Mouse (Mus musculus) liver, embryonic 16.5 days (tissue): ENCODE results near the gene Olfm1. TPM values are rescaled to one million over a fixed set of nuclear protein-coding genes. Genes with fewer than 3 reads are reported as not detected.
A peak's percentile ranks its signal among the peaks of the same experiment; 100 is the strongest.

Experiments
- ATAC-seq: fragments of 200-750 bp; cut with Nextera tagmentation; 2 replicates; pipeline ENCODE4 v1.8.0; 2017; ENCODE audit warnings: low read depth, mild to moderate bottlenecking, moderate number of reproducible peaks, moderate library complexity
- H3K27ac ChIP-seq: fragments of 300-500 bp; sonication (generic); 2 replicates; pipeline ENCODE4 v1.5.1; 2014; ENCODE audit warnings: mild to moderate bottlenecking, low read length
- H3K27me3 ChIP-seq: fragments of 300-500 bp; sonication (generic); 2 replicates; pipeline ENCODE4 v1.6.1; 2014; ENCODE audit warnings: low read depth, low read length, mixed read lengths; ENCODE audit not compliant: control insufficient read depth, insufficient read depth
- H3K36me3 ChIP-seq: fragments of 300-500 bp; sonication (generic); 2 replicates; pipeline ENCODE4 v1.6.1; 2014; ENCODE audit warnings: mild to moderate bottlenecking; ENCODE audit not compliant: control insufficient read depth, insufficient read depth
- H3K4me1 ChIP-seq: fragments of 300-500 bp; sonication (generic); 2 replicates; pipeline ENCODE4 v1.6.1; 2014; ENCODE audit warnings: low read depth, low read length, mixed read lengths; ENCODE audit not compliant: control insufficient read depth
- H3K4me2 ChIP-seq: fragments of 300-500 bp; sonication (generic); 2 replicates; pipeline ENCODE4 v1.6.1; 2014; ENCODE audit warnings: low read depth, low read length, mixed read lengths
- H3K4me3 ChIP-seq: fragments of 300-500 bp; sonication (generic); 2 replicates; pipeline ENCODE4 v1.5.1; 2014; ENCODE audit warnings: low read depth, mild to moderate bottlenecking, low read length
- H3K9ac ChIP-seq: fragments of 300-500 bp; sonication (generic); 2 replicates; pipeline ENCODE4 v1.6.1; 2014; ENCODE audit warnings: low read depth, low read length
- H3K9me3 ChIP-seq: fragments of 300-500 bp; sonication (generic); replicated peaks from 2 replicates; pipeline ENCODE4 v1.6.1; 2016; ENCODE audit warnings: low read length; ENCODE audit not compliant: control insufficient read depth
- WGBS: fragments of 180-500 bp; shearing (Covaris S2); extraction: QIAGEN DNeasy Blood & Tissue Kit; methylation state at CpG from one replicate; pipeline ENCODE4 v1.1.7; 2014; ENCODE audit not compliant: insufficient replicate concordance; 5-methylcytosine and 5-hydroxymethylcytosine counted together
- polyA plus RNA-seq: library from polyadenylated mRNA; unstranded; fragments of >200 nt; fragmentation: Nextera tagmentation; extraction: Ambion mirVana; gene quantifications from 2 replicates; pipeline ENCODE4 v1.2.1, GENCODE M21; 2015

Olfm1 gene
- polyA plus RNA-seq, 1 experiment from 2014 or later: 0.89 TPM

DNA sequence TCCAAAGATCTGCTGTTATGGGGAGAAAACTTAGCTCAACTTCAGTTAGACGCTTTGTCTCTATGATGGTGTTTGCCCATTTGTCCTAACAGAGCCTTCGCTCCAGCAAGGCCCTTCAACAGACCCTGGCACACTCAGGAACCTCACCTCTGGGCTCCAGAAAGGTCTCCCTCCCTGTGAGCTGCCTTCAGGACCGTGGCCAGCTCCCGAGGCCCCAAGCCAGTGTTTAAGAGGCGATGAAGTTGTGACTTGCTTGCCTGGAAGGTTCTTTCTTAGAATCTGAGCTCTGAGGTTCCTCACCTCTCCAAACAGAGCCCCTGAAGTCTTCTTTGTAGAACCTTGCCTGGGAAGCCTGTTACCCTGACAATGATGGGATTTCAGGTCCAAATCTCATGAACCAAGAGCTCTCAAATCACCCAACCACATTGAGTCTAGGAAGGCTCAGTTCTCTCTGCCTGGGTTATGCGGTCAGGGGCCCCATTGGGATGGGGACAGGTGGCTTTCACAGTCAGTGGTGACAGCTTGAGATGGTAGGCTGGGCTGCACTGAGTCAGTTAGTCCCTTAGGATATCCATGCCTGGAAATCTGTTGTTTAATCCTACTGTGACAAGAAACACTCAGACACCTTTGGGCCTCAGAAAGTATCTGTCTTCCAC is 2.3 kb downstream of the Olfm1 start:
- Histone ChIP-seq H3K27me3 (peaks cover 42% of the 10 kb centered on the region), H3K9me3 (no peaks in the 10 kb centered on the region), H3K27ac (no peak overlapping the region), H3K9ac (no peak overlapping the region), H3K4me3 (no peak overlapping the region), H3K4me2 (no peak overlapping the region), H3K36me3 (no peaks in the 10 kb centered on the region), H3K4me1 (no peaks in the 10 kb centered on the region; the same call in 1 of the 2 replicates)
- no peak for ATAC-seq
- 20% methylated on average over 6 of the region's 6 CpGs for WGBS

DNA sequence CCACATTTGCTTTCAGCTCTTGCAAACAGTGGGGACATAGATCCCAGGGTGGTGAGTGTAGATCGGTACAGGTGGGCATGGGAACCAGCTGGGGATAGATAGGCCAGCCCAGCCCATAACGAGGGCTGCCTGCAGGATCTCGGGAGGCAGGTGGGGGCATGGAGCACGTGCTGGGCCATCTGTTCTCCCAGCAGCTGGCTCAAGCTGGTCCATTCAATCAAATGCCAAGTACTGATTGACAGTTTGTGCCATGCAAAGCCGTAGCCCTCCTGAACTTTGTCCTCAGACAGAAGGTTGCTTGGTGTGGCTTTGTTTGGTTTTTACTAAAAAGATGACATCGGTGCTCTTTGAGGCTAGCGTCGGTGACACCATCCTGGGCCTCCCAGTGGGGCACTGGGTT is 2.9 kb downstream of the Olfm1 start:
- no peak for ATAC-seq
- Histone ChIP-seq H3K9me3 (no peaks in the 10 kb centered on the region), H3K36me3 (no peaks in the 10 kb centered on the region), H3K9ac (no peak overlapping the region), H3K4me2 (no peak overlapping the region), H3K27me3 (peaks cover 41% of the 10 kb centered on the region), H3K4me3 (no peak overlapping the region), H3K27ac (no peak overlapping the region), H3K4me1 (no peaks in the 10 kb centered on the region; the same call in 1 of the 2 replicates)
- 61% methylated on average over 8 of the region's 8 CpGs for WGBS

DNA sequence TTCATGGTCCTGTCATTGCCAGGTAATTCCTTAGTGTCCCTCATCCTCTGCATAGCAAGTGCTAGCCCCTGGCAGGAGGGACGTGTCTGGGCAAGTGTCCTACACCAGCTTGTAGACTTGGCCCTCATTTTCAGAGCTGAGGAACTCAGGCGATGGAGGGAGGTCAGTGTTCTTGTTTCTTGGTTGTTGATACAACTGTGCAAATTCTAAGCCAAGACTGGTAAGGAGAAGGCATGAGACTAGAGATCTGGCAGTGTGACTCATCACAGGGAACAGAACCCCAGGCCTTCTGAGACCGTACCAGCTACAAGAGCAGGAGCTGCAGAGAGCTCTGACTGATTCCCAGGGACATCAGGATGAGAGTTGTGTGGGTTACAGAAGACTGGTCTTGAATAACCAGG is 8.6 kb downstream of the Olfm1 start:
- Histone ChIP-seq H3K4me2 (no peak overlapping the region), H3K9me3 (no peaks in the 10 kb centered on the region), H3K4me1 (peaks cover 9% of the 10 kb centered on the region), H3K27ac (no peak overlapping the region), H3K27me3 (peaks cover 29% of the 10 kb centered on the region), H3K36me3 (no peaks in the 10 kb centered on the region), H3K9ac (no peak overlapping the region), H3K4me3 (no peak overlapping the region)
- ATAC-seq: no peak
- 40% methylated on average over 3 of the region's 3 CpGs for WGBS

DNA sequence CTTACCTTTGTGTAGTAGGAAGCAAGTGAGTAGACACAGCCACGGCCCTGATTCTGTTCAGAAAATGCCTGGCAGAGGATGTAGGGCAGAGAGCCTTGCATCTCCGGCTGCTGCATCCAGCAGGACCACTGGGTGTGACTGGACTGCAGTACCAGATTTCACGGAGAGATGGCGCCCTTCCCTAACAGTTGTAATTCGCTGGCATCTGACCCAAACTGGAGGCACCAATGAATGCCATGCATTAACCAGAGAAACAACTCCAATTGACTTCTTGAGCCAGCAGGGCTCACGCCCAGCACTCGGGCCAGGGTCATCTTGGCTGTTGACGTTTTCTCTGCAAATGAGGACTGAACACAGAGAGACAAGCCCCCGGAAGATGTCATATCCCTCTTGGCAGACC is 11.4 kb downstream of the Olfm1 start:
- Histone ChIP-seq H3K4me1 (peaks cover 9% of the 10 kb centered on the region), H3K4me3 (no peak overlapping the region), H3K9ac (no peak overlapping the region), H3K36me3 (no peaks in the 10 kb centered on the region), H3K27me3 (peaks cover 40% of the 10 kb centered on the region), H3K4me2 (no peak overlapping the region), H3K27ac (no peak overlapping the region), H3K9me3 (no peaks in the 10 kb centered on the region)
- WGBS: 5% methylated on average over 9 of the region's 9 CpGs
- no peak; the same call in 1 of the 2 replicates for ATAC-seq

DNA sequence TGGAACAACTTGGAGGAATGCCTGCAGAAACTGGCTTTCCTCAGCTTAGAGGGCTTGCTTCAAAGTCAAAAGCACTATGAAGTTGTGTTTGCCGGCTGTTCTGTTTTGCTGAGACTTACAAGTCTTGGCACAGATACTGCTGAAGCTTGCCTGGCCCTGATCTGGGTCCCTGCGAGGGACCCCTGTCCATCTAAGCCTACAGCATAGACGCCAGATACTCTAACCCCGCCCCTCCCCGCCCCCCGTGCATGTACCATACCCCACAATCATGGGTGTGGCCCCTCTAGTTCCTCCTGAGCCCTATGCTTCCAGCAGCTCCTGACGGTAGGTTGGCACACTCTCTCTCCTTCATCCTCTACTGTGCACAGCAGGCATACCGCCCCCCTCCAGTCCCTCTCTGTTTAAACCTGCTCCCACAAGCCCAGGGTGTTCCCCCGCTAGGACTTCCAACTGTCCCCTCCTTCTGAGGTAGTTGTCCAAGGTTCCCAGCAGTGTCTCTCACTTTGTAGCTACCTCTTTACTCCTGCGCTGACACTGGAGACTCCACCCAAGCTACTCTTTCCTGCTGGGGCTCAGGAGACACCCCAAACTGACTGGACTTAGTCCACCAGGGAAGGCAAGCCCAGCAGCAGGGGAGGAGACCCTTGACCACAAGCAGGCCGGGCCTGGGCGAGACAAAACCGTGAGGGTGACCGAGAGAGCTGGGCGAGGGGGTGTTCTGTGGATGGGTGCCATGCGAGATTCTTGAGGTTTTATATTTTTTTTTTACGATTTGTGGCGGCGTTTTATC is 12.1 kb downstream of the Olfm1 start:
- ATAC-seq: no peak
- no peaks in the 10 kb centered on the region for H3K9me3 ChIP-seq
- 8% methylated on average over 19 of the region's 19 CpGs for WGBS
- peak overlapping the region; percentile 68 for H3K4me2 ChIP-seq
- H3K27ac ChIP-seq: no peak overlapping the region
- H3K4me3 ChIP-seq: peak overlapping the region; percentile 54; the same call in 1 of the 2 replicates
- H3K27me3 ChIP-seq: peaks cover 40% of the 10 kb centered on the region
- no peaks in the 10 kb centered on the region for H3K36me3 ChIP-seq
- H3K4me1 ChIP-seq: peaks cover 9% of the 10 kb centered on the region
- no peak overlapping the region for H3K9ac ChIP-seq

DNA sequence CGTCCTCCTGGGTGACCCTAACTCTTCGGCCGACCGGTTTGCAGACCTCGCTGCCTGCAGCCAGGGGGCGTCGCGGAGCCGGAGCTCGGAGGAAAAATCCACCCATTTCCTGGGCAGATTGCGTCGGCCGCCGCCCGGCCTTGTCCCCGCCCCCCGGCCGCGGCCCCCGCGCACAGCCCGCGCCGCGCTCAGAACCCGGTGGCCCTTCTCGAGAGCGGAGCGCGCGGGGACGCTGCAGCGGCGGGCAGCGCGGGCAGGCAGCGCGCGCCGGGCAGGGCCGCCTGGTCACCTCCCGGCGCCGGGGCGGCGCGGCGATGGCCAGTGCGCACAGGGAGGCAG is 12.6 kb downstream of the Olfm1 start:
- peak overlapping the region; percentile 54 for H3K4me3 ChIP-seq
- ATAC-seq: peak; percentile 24; the same call in 1 of the 2 replicates
- no peaks in the 10 kb centered on the region for H3K9me3 ChIP-seq
- H3K36me3 ChIP-seq: no peaks in the 10 kb centered on the region
- H3K27me3 ChIP-seq: peaks cover 40% of the 10 kb centered on the region
- H3K4me1 ChIP-seq: peaks cover 9% of the 10 kb centered on the region
- no peak overlapping the region for H3K27ac ChIP-seq
- peak overlapping the region; percentile 68 for H3K4me2 ChIP-seq
- H3K9ac ChIP-seq: peak overlapping the region; percentile 42; the same call in 1 of the 2 replicates
- WGBS: under 1% methylated on average over 46 of the region's 49 CpGs

DNA sequence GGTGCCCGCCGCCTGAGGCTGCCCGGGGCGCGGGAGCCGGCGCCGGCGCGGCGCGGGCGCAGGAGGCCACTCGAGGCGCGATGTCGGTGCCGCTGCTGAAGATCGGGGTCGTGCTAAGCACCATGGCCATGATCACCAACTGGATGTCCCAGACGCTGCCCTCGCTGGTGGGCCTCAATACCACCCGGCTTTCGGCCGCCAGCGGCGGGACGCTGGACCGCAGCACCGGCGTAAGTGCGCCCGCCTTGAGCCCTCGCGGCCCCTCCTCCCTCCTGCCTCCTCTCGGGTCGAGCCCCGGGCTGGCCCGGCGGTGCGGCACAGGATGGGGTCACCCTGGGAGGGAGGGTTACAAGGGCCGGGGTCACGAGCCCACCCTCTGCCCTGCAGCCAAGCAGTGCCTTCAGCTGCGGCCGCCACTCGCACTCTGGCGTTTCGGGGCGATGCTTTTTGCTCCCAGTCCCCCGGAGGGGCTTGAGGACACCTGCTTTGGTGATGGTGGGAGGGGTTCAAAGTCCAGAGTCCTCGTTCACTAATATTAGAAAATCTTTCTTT is 13.2 kb downstream of the Olfm1 start:
- Histone ChIP-seq H3K4me2 (peak overlapping the region; percentile 68), H3K9ac (peak overlapping the region; percentile 42; the same call in 1 of the 2 replicates), H3K36me3 (no peaks in the 10 kb centered on the region), H3K9me3 (no peaks in the 10 kb centered on the region), H3K4me3 (peak overlapping the region; percentile 54), H3K27me3 (peaks cover 40% of the 10 kb centered on the region), H3K27ac (no peak overlapping the region), H3K4me1 (peaks cover 9% of the 10 kb centered on the region)
- WGBS: 1% methylated on average over 48 of the region's 51 CpGs
- ATAC-seq: no peak

DNA sequence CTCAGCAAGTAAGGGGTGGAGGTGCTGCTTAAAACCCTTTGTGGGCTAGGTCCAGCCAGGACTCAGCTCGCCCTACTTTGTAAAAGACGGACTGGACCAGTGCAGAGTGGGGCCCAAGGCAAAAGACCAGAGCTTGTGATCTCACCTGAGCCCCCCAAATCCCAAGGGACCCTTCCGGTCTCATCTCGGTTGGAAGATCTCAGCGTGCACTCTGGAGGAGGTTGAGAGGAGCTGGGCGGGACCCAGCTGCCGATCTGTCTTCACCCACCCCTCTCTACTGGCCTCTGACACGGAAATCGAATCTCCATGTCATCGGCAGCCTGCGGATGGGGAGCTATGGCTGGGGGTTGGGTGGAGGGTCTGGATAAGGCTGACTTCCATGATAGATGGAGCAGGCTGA is 13.7 kb downstream of the Olfm1 start:
- Histone ChIP-seq H3K9me3 (no peaks in the 10 kb centered on the region), H3K9ac (no peak overlapping the region)
- ATAC-seq: no peak

More for the DNA sequence above, 13.7 kb downstream of the Olfm1 start:
- Histone ChIP-seq H3K27ac (no peak overlapping the region), H3K27me3 (peaks cover 40% of the 10 kb centered on the region), H3K36me3 (no peaks in the 10 kb centered on the region), H3K4me1 (peaks cover 9% of the 10 kb centered on the region), H3K4me2 (peak overlapping the region; percentile 68; the same call in 1 of the 2 replicates), H3K4me3 (peak overlapping the region; percentile 54)
- WGBS: 11% methylated on average over 11 of the region's 11 CpGs
